Mouse (Mus musculus) kidney, embryonic 15.5 days (tissue): ENCODE results near the gene Hecw2. TPM values are rescaled to one million over a fixed set of nuclear protein-coding genes. Genes with fewer than 3 reads are reported as not detected.
A peak's percentile ranks its signal among the peaks of the same experiment; 100 is the strongest.

Experiments
- ATAC-seq: fragments of 200-750 bp; cut with Nextera tagmentation; replicated peaks from 2 replicates; pipeline ENCODE4 v1.8.0; 2017; ENCODE audit warnings: moderate TSS enrichment; ENCODE audit not compliant: low FRiP score
- H3K27ac ChIP-seq: fragments of 300-500 bp; sonication (generic); 2 replicates; pipeline ENCODE4 v1.5.1; 2015; ENCODE audit warnings: mild to moderate bottlenecking, inconsistent platforms
- H3K27me3 ChIP-seq: fragments of 300-500 bp; sonication (generic); 2 replicates; pipeline ENCODE4 v1.6.1; 2015; ENCODE audit warnings: inconsistent platforms
- H3K36me3 ChIP-seq: fragments of 300-500 bp; sonication (generic); 2 replicates; pipeline ENCODE4 v1.6.1; 2015; ENCODE audit warnings: inconsistent platforms
- H3K4me1 ChIP-seq: fragments of 300-500 bp; sonication (generic); 2 replicates; pipeline ENCODE4 v1.6.1; 2015; ENCODE audit warnings: inconsistent platforms
- H3K4me2 ChIP-seq: fragments of 300-500 bp; sonication (generic); 2 replicates; pipeline ENCODE4 v1.6.1; 2015; ENCODE audit warnings: moderate library complexity, mild to moderate bottlenecking, inconsistent platforms
- H3K4me3 ChIP-seq: fragments of 300-500 bp; sonication (generic); replicated peaks from 2 replicates; pipeline ENCODE4 v1.5.1; 2015; ENCODE audit warnings: mild to moderate bottlenecking, inconsistent platforms
- H3K9ac ChIP-seq: fragments of 300-500 bp; sonication (generic); 2 replicates; pipeline ENCODE4 v1.6.1; 2015; ENCODE audit warnings: mild to moderate bottlenecking, inconsistent platforms
- H3K9me3 ChIP-seq: fragments of 300-500 bp; sonication (generic); replicated peaks from 2 replicates; pipeline ENCODE4 v1.6.1; 2016; ENCODE audit warnings: inconsistent platforms
- WGBS: fragments of 180-500 bp; shearing (Covaris S2); methylation state at CpG from one replicate; pipeline ENCODE4 v1.1.7; 2015; ENCODE audit warnings: mixed read lengths; 5-methylcytosine and 5-hydroxymethylcytosine counted together
- polyA plus RNA-seq: library from polyadenylated mRNA; unstranded; fragments of >200 nt; fragmentation: Nextera tagmentation; extraction: Ambion mirVana; gene quantifications from 2 replicates; pipeline ENCODE4 v1.2.1, GENCODE M21; 2015

Gene Hecw2
- polyA plus RNA-seq, 1 experiment from 2014 or later, result 3.2 TPM

DNA sequence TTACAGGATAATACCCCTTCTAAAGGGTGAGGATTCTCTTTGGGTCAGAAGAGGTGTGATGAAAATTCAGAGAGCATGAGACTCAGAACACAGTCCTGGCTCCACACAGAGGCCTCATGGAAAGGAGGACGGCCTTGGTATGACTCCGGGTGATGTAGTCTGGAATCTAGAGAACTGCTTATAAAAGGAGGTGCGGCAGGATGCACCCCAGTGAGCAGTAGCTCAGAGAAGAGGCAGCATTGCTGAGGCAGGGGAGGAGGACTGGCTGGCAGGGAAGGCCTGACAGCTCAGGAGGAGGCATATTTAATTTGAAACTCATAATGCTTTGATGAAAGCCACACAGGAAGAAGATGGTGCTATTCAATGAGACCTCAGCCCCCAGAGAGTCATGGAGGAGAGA, 182.6 kb downstream of the Hecw2 start:
- no peak overlapping the region for H3K27ac ChIP-seq
- 68% methylated on average over 3 of the region's 3 CpGs for WGBS
- H3K9ac ChIP-seq, result no peak overlapping the region
- H3K4me2 ChIP-seq, result no peak overlapping the region
- no peak overlapping the region for H3K4me3 ChIP-seq
- H3K27me3 ChIP-seq, result no peaks in the 10 kb centered on the region
- no peaks in the 10 kb centered on the region for H3K36me3 ChIP-seq
- no peaks in the 10 kb centered on the region for H3K9me3 ChIP-seq
- no peak for ATAC-seq
- no peaks in the 10 kb centered on the region for H3K4me1 ChIP-seq

DNA sequence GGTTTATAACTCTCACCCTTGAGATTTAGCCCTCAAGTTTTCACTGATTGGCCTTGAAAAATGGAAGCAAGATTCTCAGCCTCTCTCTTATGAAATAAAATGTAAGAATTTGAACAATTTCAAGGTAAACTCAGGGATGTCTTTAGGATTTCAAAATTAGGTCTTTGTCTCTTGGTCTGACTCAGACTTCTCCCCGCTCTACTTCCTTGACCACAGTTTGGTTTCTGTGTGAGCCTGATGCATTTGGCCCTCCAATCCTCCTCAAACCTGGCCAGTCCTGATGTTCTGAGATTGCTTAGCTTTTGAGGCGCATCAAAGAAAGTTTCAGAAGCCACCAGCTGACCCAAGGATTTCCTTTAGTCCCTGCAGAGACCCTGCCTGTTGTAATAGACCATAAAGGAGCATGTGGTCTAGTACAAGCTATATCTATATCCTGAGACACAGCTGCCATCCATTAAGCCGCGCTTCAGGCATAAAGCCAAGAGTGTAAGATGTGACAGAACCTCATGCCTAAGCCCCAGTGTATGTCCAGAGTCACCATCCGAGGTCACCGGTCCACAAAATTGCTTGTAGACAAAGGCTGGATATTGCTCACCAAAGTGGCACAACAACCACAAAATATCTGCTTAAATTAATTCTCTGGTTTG, 185.4 kb downstream of the Hecw2 start:
- no peak overlapping the region for H3K27ac ChIP-seq
- H3K9me3 ChIP-seq, result no peaks in the 10 kb centered on the region
- no peaks in the 10 kb centered on the region for H3K4me1 ChIP-seq
- ATAC-seq, result no peak
- H3K27me3 ChIP-seq, result no peaks in the 10 kb centered on the region
- H3K4me3 ChIP-seq, result no peak overlapping the region
- 81% methylated on average over 6 of the region's 6 CpGs for WGBS
- H3K4me2 ChIP-seq, result no peak overlapping the region
- H3K36me3 ChIP-seq, result no peaks in the 10 kb centered on the region
- H3K9ac ChIP-seq, result no peak overlapping the region

GRCm38 (mm10) chr1:54005860-54006386, 189.0 kb downstream of the Hecw2 start:
- H3K4me2 ChIP-seq, result no peak overlapping the region
- H3K9me3 ChIP-seq, result no peaks in the 10 kb centered on the region
- H3K36me3 ChIP-seq, result no peaks in the 10 kb centered on the region
- 0 out of 2 replicates have a peak overlapping the region, but pooled peaks have one; percentile 10 for H3K27ac ChIP-seq
- WGBS, result 47% methylated on average over 5 of the region's 5 CpGs
- no peaks in the 10 kb centered on the region for H3K27me3 ChIP-seq
- H3K4me3 ChIP-seq, result no peak overlapping the region
- ATAC-seq, result no peak
- no peak overlapping the region for H3K9ac ChIP-seq
- no peaks in the 10 kb centered on the region for H3K4me1 ChIP-seq

DNA sequence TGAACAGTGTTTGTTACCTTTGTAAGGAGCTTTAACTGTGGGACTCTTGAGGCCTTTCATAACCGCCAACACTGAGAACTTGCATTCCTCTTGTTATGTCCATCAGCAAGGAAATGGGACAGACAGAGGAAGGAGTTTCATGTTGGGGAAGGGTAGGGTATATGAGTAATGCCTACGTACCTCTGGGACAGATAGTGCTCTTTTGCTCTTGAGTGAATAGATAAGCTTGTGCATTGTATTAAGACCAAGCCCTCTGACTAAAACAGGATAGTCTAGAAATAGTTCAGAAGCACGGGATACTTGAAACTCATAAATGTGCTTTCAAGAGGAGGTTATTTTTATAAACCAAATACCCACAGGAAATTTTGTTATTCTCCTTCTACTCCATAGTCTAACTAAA, 191.7 kb downstream of the Hecw2 start:
- no peaks in the 10 kb centered on the region for H3K9me3 ChIP-seq
- no peaks in the 10 kb centered on the region for H3K4me1 ChIP-seq
- no peak for ATAC-seq
- H3K4me3 ChIP-seq, result no peak overlapping the region
- no peak overlapping the region for H3K4me2 ChIP-seq
- 80% methylated on average over 3 of the region's 3 CpGs for WGBS
- no peaks in the 10 kb centered on the region for H3K36me3 ChIP-seq
- H3K27me3 ChIP-seq, result no peaks in the 10 kb centered on the region
- H3K27ac ChIP-seq, result no peak overlapping the region
- no peak overlapping the region for H3K9ac ChIP-seq

DNA sequence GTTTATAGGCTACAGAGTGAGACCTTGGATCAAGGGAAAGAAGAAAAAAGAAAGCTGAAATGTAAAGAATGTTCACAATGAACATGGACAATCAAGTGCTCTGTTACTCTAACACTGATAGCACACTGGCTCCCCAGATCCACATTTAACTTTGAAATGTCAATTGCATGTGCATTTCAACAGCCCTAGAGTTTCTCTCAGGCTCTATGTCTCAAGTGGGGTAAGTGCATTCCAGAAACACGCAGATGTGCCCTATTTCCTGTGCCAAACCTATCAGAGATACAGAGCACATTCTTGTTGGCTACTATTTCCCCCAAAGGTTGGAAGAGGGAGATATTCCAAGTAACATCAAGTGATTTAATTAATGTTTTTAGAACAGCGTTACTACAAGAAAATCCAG, 192.9 kb downstream of the Hecw2 start:
- Histone ChIP-seq H3K27me3 (no peaks in the 10 kb centered on the region), H3K9me3 (no peaks in the 10 kb centered on the region), H3K4me1 (no peaks in the 10 kb centered on the region), H3K4me3 (no peak overlapping the region), H3K36me3 (no peaks in the 10 kb centered on the region), H3K9ac (no peak overlapping the region), H3K27ac (no peak overlapping the region), H3K4me2 (no peak overlapping the region)
- no peak for ATAC-seq
- WGBS, result 81% methylated on average over 2 of the region's 2 CpGs

DNA sequence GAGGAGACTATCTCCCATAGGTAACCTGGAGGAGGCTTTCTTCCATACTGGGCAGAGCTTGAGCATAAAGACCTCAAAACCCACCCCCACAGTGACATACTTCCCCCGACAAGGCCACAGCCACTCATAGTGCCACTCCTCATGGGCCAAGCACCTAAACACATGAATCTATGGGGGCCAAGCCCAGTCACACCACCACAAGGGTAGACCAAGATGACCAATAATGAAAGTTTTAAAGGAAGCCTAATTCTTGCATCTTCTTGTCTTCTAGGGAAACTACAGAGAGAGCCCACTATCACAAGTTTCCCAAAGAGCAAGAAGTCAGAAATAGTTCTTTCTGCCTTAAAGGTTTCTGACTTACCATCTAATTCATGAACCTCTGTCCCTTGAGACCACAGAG, 197.7 kb downstream of the Hecw2 start:
- Histone ChIP-seq H3K27ac (no peak overlapping the region), H3K27me3 (no peaks in the 10 kb centered on the region), H3K9ac (no peak overlapping the region), H3K9me3 (no peaks in the 10 kb centered on the region), H3K4me1 (no peaks in the 10 kb centered on the region), H3K36me3 (no peaks in the 10 kb centered on the region), H3K4me3 (no peak overlapping the region), H3K4me2 (no peak overlapping the region)
- 82% methylated on average over 1 of the region's 1 CpGs for WGBS
- ATAC-seq, result no peak

DNA sequence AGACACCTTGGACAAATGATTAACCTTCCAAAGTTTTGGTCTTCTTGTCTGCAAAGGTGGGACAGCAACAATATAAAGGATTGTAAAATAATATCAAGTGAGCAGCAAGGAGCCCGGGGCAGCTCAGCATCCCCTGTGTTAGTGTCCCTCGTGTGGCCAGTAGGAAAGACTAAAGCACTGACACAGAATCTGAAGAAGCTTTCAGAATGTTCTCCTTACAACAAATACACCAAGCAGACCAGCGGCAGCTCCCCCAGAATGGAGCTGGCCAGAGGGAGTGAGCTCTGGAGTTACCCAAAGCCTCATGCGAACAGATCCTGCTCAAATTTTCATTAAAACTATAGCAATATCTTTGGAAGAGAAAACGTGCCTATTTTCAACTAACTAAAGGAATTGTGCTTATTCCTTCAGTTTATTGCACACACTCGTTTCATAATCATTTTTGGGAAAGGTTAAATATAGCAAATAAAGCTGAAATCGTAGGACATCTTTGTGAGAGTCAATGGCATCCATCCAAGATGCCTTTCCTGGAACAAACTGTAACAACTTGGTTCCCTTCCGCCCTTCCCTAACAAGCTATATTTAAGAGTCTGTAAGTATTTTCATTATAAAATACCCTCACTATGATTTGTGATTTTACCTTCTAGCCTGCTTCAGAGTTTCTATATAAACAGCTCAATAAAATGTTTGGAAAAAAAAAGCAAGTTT, 208.6 kb downstream of the Hecw2 start:
- Histone ChIP-seq H3K9me3 (no peaks in the 10 kb centered on the region), H3K36me3 (no peaks in the 10 kb centered on the region), H3K4me3 (no peak overlapping the region), H3K27me3 (no peaks in the 10 kb centered on the region), H3K9ac (no peak overlapping the region), H3K4me1 (no peaks in the 10 kb centered on the region), H3K4me2 (no peak overlapping the region), H3K27ac (no peak overlapping the region)
- no peak for ATAC-seq
- WGBS, result 62% methylated on average over 8 of the region's 8 CpGs

GRCm38 (mm10) chr1:53978514-53978831, 216.5 kb downstream of the Hecw2 start:
- H3K27ac ChIP-seq, result peak overlapping the region; percentile 85
- WGBS, result 83% methylated on average over 2 of the region's 2 CpGs
- H3K27me3 ChIP-seq, result no peaks in the 10 kb centered on the region
- H3K4me2 ChIP-seq, result 0 out of 2 replicates have a peak overlapping the region, but pooled peaks have one; percentile 31
- H3K9ac ChIP-seq, result no peak overlapping the region
- H3K4me1 ChIP-seq, result no peaks in the 10 kb centered on the region
- no peaks in the 10 kb centered on the region for H3K36me3 ChIP-seq
- ATAC-seq, result peak; percentile 66
- no peak overlapping the region for H3K4me3 ChIP-seq
- no peaks in the 10 kb centered on the region for H3K9me3 ChIP-seq

DNA sequence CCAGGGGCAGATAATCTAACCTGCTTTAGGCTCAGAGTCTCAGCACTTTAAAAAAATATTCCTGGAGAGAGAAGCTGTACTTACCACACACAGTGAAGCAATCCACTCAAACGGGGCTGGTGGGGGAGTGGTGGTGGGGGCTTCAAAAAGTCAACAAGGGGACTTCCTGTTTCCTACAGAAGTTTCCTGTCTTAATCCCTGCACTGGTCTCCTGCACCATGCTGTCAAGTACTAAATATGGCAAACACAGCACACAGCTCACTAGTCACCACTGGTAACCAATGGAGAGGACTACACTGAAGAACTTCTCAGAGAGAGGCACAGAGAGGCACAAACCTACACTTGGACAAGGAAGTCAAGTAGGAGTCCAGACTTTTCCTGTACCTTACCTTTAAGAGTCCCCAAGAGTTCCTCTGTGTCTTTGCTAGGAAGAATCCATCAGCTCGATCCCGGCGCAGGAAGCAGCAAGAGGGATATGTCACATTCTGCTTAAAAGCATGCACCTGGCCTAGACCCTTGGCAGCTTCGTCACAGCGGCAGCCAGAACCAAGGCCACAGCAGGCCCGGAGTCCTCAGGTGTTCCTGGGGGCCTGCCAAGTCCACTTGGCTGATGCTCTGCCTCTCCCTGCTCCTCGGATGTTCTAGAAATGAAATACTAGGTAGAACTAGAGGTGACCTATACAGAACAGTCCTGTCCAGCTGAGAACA, 217.0 kb downstream of the Hecw2 start:
- no peaks in the 10 kb centered on the region for H3K36me3 ChIP-seq
- no peaks in the 10 kb centered on the region for H3K4me1 ChIP-seq
- 68% methylated on average over 8 of the region's 8 CpGs for WGBS
- H3K9ac ChIP-seq, result no peak overlapping the region
- H3K27ac ChIP-seq, result peak overlapping the region; percentile 85
- H3K4me2 ChIP-seq, result peak overlapping the region; percentile 31
- ATAC-seq, result peak; percentile 33; the same call in 1 of the 2 replicates
- H3K4me3 ChIP-seq, result peak overlapping the region; percentile 11
- H3K27me3 ChIP-seq, result no peaks in the 10 kb centered on the region
- H3K9me3 ChIP-seq, result no peaks in the 10 kb centered on the region

DNA sequence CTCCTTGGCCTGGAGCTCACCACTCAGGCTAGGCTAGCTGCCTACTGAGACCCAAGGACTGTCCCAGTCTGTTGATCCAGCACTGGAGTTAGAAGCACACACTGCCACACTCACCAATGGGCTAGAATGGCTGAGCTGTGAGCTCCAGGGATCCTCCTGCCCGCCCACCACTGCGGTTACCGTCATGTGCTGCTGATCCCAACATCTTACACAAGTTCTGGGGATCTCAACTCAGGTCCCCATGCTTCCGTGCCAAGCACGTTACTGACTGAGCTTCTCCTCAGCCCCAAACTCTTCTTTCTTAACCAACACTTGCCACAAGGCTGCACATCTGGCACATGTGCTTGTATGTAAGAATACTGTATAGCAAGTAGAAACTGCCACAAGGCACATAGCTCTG, 218.2 kb downstream of the Hecw2 start:
- Histone ChIP-seq H3K27ac (no peak overlapping the region; the same call in 1 of the 2 replicates), H3K4me1 (no peaks in the 10 kb centered on the region), H3K9me3 (no peaks in the 10 kb centered on the region), H3K36me3 (no peaks in the 10 kb centered on the region), H3K9ac (no peak overlapping the region), H3K4me3 (peak overlapping the region; percentile 11), H3K4me2 (peak overlapping the region; percentile 20), H3K27me3 (no peaks in the 10 kb centered on the region)
- 81% methylated on average over 5 of the region's 5 CpGs for WGBS
- ATAC-seq, result no peak

DNA sequence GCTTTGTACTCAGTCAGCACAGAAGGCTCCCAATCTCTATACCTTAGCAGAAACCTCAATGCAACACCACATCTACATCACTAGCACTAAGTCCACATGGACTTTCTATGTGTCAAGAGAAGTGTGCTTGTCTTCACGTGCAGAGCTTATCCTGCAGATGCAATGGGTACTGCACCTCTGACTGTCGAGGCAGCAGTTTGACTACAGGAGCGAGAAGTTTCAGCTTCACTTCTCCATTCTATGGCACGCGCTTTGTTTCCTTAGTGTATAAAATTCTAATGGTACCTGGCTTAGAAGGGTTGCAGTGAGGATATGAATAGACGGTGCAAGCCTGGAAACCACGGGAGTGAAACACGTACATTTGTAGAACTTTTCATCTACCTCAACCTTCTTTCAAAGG, 218.9 kb downstream of the Hecw2 start:
- H3K27ac ChIP-seq, result peak overlapping the region; percentile 18; the same call in 1 of the 2 replicates
- H3K4me2 ChIP-seq, result peak overlapping the region; percentile 20; the same call in 1 of the 2 replicates

DNA sequence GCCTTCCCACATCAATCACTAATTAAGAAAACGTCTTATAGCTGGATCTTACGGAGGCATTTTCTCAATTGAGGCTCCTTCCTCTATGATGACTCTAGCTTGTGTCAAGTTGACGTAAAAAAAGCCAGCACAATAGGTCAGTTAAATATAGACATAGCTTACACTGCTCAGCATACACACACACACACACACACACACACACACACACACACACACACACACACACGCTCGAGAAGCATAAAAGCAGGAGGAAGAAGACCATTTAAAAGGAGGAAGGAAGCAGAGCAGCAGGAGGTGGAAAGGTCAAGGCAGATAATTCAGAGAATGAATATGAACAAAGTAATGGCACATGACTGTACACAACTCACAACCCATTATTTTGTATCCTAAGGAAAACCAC, 220.0 kb downstream of the Hecw2 start:
- 57% methylated on average over 5 of the region's 5 CpGs for WGBS
- no peaks in the 10 kb centered on the region for H3K36me3 ChIP-seq
- no peaks in the 10 kb centered on the region for H3K9me3 ChIP-seq
- no peak overlapping the region for H3K4me3 ChIP-seq
- H3K27me3 ChIP-seq, result no peaks in the 10 kb centered on the region
- no peak overlapping the region for H3K27ac ChIP-seq
- no peak overlapping the region for H3K9ac ChIP-seq
- no peak for ATAC-seq
- no peaks in the 10 kb centered on the region for H3K4me1 ChIP-seq
- no peak overlapping the region for H3K4me2 ChIP-seq

More for the DNA sequence above, 218.9 kb downstream of the Hecw2 start:
- Histone ChIP-seq H3K27me3 (no peaks in the 10 kb centered on the region), H3K36me3 (no peaks in the 10 kb centered on the region), H3K4me3 (no peak overlapping the region), H3K9me3 (no peaks in the 10 kb centered on the region), H3K9ac (no peak overlapping the region), H3K4me1 (no peaks in the 10 kb centered on the region)
- 90% methylated on average over 8 of the region's 8 CpGs for WGBS
- ATAC-seq, result no peak
